Mouse (Mus musculus) heart, embryonic 11.5 days (tissue): ENCODE data around the gene Npepps. TPM values are rescaled to one million over a fixed set of nuclear protein-coding genes. Genes with fewer than 3 reads are reported as not detected.

Experiments
- ATAC-seq: fragments of 200-750 bp; cut with Nextera tagmentation; replicated peaks from 2 replicates; pipeline ENCODE4 v1.8.0; 2017; ENCODE audit warnings: moderate library complexity; ENCODE audit not compliant: insufficient number of reproducible peaks, low FRiP score, low TSS enrichment
- H3K27ac ChIP-seq: fragments of 300-500 bp; sonication (generic); 2 replicates; pipeline ENCODE4 v1.5.1; 2014; ENCODE audit warnings: mild to moderate bottlenecking, low read depth, low read length
- H3K27me3 ChIP-seq: fragments of 300-500 bp; sonication (generic); 2 replicates; pipeline ENCODE4 v1.6.1; 2014; ENCODE audit warnings: mild to moderate bottlenecking, low read length, mixed read lengths; ENCODE audit not compliant: control insufficient read depth, insufficient read depth
- H3K36me3 ChIP-seq: fragments of 300-500 bp; sonication (generic); 2 replicates; pipeline ENCODE4 v1.6.1; 2014; ENCODE audit warnings: mild to moderate bottlenecking, low read length, moderate library complexity, mixed read lengths; ENCODE audit not compliant: control insufficient read depth, insufficient read depth
- H3K4me1 ChIP-seq: fragments of 300-500 bp; sonication (generic); 2 replicates; pipeline ENCODE4 v1.6.1; 2014; ENCODE audit warnings: low read length; ENCODE audit not compliant: control insufficient read depth, insufficient read depth
- H3K4me2 ChIP-seq: fragments of 300-500 bp; sonication (generic); 2 replicates; pipeline ENCODE4 v1.6.1; 2014; ENCODE audit warnings: mild to moderate bottlenecking, moderate library complexity
- H3K4me3 ChIP-seq: fragments of 300-500 bp; sonication (generic); 2 replicates; pipeline ENCODE4 v1.5.1; 2014; ENCODE audit warnings: low read depth, low read length
- H3K9ac ChIP-seq: fragments of 300-500 bp; sonication (generic); 2 replicates; pipeline ENCODE4 v1.6.1; 2014; ENCODE audit warnings: mild to moderate bottlenecking, low read depth, low read length, moderate library complexity
- H3K9me3 ChIP-seq: fragments of 300-500 bp; sonication (generic); replicated peaks from 2 replicates; pipeline ENCODE4 v1.6.1; 2016; ENCODE audit warnings: low read length; ENCODE audit not compliant: control insufficient read depth
- WGBS: fragments of 180-500 bp; shearing (Covaris S2); extraction: QIAGEN DNeasy Blood & Tissue Kit; methylation state at CpG from one replicate; pipeline ENCODE4 v1.1.7; 2014; ENCODE audit not compliant: insufficient replicate concordance; 5-methylcytosine and 5-hydroxymethylcytosine counted together
- polyA plus RNA-seq: library from polyadenylated mRNA; unstranded; fragments of >200 nt; fragmentation: Nextera tagmentation; extraction: Ambion mirVana; gene quantifications from 2 replicates; pipeline ENCODE4 v1.2.1, GENCODE M21; 2014

Gene Npepps
- polyA plus RNA-seq, 1 experiment from 2014 or later: 78.0 TPM

GRCm38 (mm10) chr11:97210728-97211400 is 69.6 kb downstream of the Npepps start:
- no peak for ATAC-seq
- WGBS: 87% methylated on average over 9 of the region's 9 CpGs
- Histone ChIP-seq H3K4me3 (no peak overlapping the region), H3K27ac (no peak overlapping the region), H3K36me3 (peaks cover 30% of the 10 kb centered on the region), H3K4me1 (no peaks in the 10 kb centered on the region), H3K4me2 (no peak overlapping the region), H3K9me3 (no peaks in the 10 kb centered on the region), H3K9ac (no peak overlapping the region), H3K27me3 (no peaks in the 10 kb centered on the region)

- Histone ChIP-seq H3K4me3 (no peak overlapping the region), H3K27ac (no peak overlapping the region), H3K27me3 (no peaks in the 10 kb centered on the region), H3K36me3 (peaks cover 7% of the 10 kb centered on the region), H3K4me1 (no peaks in the 10 kb centered on the region), H3K4me2 (no peak overlapping the region), H3K9ac (no peak overlapping the region), H3K9me3 (no peaks in the 10 kb centered on the region)
- 57% methylated on average over 8 of the region's 8 CpGs for WGBS
- ATAC-seq: no peak
These were observed 73.4 kb downstream of the Npepps start for GRCm38 (mm10) chr11:97207011-97207422.

- no peaks in the 10 kb centered on the region for H3K9me3 ChIP-seq
- no peak overlapping the region for H3K9ac ChIP-seq
- ATAC-seq: no peak
- 87% methylated on average over 6 of the region's 6 CpGs for WGBS
- H3K27ac ChIP-seq: no peak overlapping the region
- H3K4me2 ChIP-seq: no peak overlapping the region
- H3K27me3 ChIP-seq: no peaks in the 10 kb centered on the region
- no peak overlapping the region for H3K4me3 ChIP-seq
- 0 out of 2 replicates have a peak, but pooled peaks cover 3% of the 10 kb centered on the region for H3K4me1 ChIP-seq
- no peaks in the 10 kb centered on the region for H3K36me3 ChIP-seq
These were observed 80.9 kb downstream of the Npepps start for GRCm38 (mm10) chr11:97199519-97199918.

GRCm38 (mm10) chr11:97198601-97199000 is 81.8 kb downstream of the Npepps start:
- H3K27me3 ChIP-seq: no peaks in the 10 kb centered on the region
- WGBS: 24% methylated on average over 5 of the region's 5 CpGs
- H3K27ac ChIP-seq: no peak overlapping the region

GRCm38 (mm10) chr11:97197021-97197420 is 83.4 kb downstream of the Npepps start:
- Histone ChIP-seq H3K4me2 (no peak overlapping the region), H3K4me1 (0 out of 2 replicates have a peak, but pooled peaks cover 3% of the 10 kb centered on the region), H3K36me3 (no peaks in the 10 kb centered on the region), H3K9me3 (no peaks in the 10 kb centered on the region), H3K9ac (no peak overlapping the region), H3K4me3 (no peak overlapping the region), H3K27me3 (no peaks in the 10 kb centered on the region), H3K27ac (no peak overlapping the region)
- WGBS: 75% methylated on average over 8 of the region's 8 CpGs
- ATAC-seq: no peak

More at GRCm38 (mm10) chr11:97198601-97199000, 81.8 kb downstream of the Npepps start:
- Histone ChIP-seq H3K36me3 (no peaks in the 10 kb centered on the region), H3K9me3 (no peaks in the 10 kb centered on the region), H3K4me3 (no peak overlapping the region), H3K9ac (no peak overlapping the region), H3K4me2 (no peak overlapping the region), H3K4me1 (0 out of 2 replicates have a peak, but pooled peaks cover 3% of the 10 kb centered on the region)
- ATAC-seq: no peak

- no peaks in the 10 kb centered on the region for H3K36me3 ChIP-seq
- no peak overlapping the region for H3K9ac ChIP-seq
- no peaks in the 10 kb centered on the region for H3K27me3 ChIP-seq
- H3K9me3 ChIP-seq: no peaks in the 10 kb centered on the region
- WGBS: 70% methylated on average over 12 of the region's 12 CpGs
- H3K4me1 ChIP-seq: 0 out of 2 replicates have a peak, but pooled peaks cover 3% of the 10 kb centered on the region
- H3K4me3 ChIP-seq: no peak overlapping the region
- no peak overlapping the region for H3K27ac ChIP-seq
- H3K4me2 ChIP-seq: no peak overlapping the region
- ATAC-seq: no peak
These were observed 83.9 kb downstream of the Npepps start for GRCm38 (mm10) chr11:97196541-97196940.

- Histone ChIP-seq H3K36me3 (no peaks in the 10 kb centered on the region), H3K4me2 (no peak overlapping the region), H3K27me3 (no peaks in the 10 kb centered on the region), H3K9ac (no peak overlapping the region), H3K9me3 (no peaks in the 10 kb centered on the region), H3K4me3 (no peak overlapping the region), H3K27ac (no peak overlapping the region), H3K4me1 (peaks cover 7% of the 10 kb centered on the region; the same call in 1 of the 2 replicates)
- ATAC-seq: no peak
These were observed 87.9 kb downstream of the Npepps start for GRCm38 (mm10) chr11:97192621-97192951.

- Histone ChIP-seq H3K9ac (no peak overlapping the region), H3K27me3 (no peaks in the 10 kb centered on the region), H3K9me3 (no peaks in the 10 kb centered on the region), H3K4me3 (no peak overlapping the region), H3K4me1 (peaks cover 7% of the 10 kb centered on the region; the same call in 1 of the 2 replicates), H3K27ac (no peak overlapping the region), H3K36me3 (no peaks in the 10 kb centered on the region), H3K4me2 (no peak overlapping the region)
- no peak for ATAC-seq
- WGBS: 63% methylated on average over 6 of the region's 6 CpGs
These were observed 88.4 kb downstream of the Npepps start for GRCm38 (mm10) chr11:97191915-97192620.
